Mouse (Mus musculus): ENCODE data around the gene Rabggta. TPM values are rescaled to one million over a fixed set of nuclear protein-coding genes. Genes with fewer than 3 reads are reported as not detected.
"Not testable (repeated sequence)": the region's sequence is repeated elsewhere in the genome, so short reads cannot be mapped to it uniquely, and the experiment has no call there.

The Rabggta gene
- polyA plus RNA-seq, 1 experiment from 2014 or later: 65.1 TPM

GRCm38 (mm10) chr14:55760156-55760555 is 38.1 kb upstream of the Rabggta start:
- ATAC-seq; H3K4me3 ChIP-seq (ENCODE audit: low read depth, low read length); H3K27ac ChIP-seq (ENCODE audit: low read length); H3K9me3 ChIP-seq (replicated peaks; ENCODE audit: control insufficient read depth, low read length, poor library complexity, severe bottlenecking); H3K9ac ChIP-seq (ENCODE audit: low read depth, low read length); H3K4me1 ChIP-seq (ENCODE audit: control insufficient read depth, insufficient read depth, low read length); H3K36me3 ChIP-seq (ENCODE audit: control insufficient read depth, insufficient read depth, low read length): not testable (repeated sequence)
- 0% methylated on average over 6 of the region's 6 CpGs for WGBS
- H3K4me2 ChIP-seq (ENCODE audit: low read length): peak overlapping the region; percentile 29
- H3K27me3 ChIP-seq (ENCODE audit: control insufficient read depth, insufficient read depth, low read depth, low read length): peaks cover 21% of the 10 kb centered on the region

- Histone ChIP-seq H3K27me3 (ENCODE audit: control insufficient read depth, insufficient read depth, low read depth, low read length) (peaks cover 13% of the 10 kb centered on the region), H3K9me3 (replicated peaks; ENCODE audit: control insufficient read depth, low read length, poor library complexity, severe bottlenecking) (no peaks in the 10 kb centered on the region), H3K9ac (ENCODE audit: low read depth, low read length) (no peak within 1 kb of the TSS), H3K36me3 (ENCODE audit: control insufficient read depth, insufficient read depth, low read length) (peaks cover 24% of the 10 kb centered on the region), H3K4me3 (ENCODE audit: low read depth, low read length) (no peak within 1 kb of the TSS), H3K4me2 (ENCODE audit: low read length) (peak within 1 kb of the TSS; percentile 29), H3K27ac (ENCODE audit: low read length) (no peak within 1 kb of the TSS; the same call in 1 of the 2 replicates), H3K4me1 (ENCODE audit: control insufficient read depth, insufficient read depth, low read length) (peaks cover 7% of the 10 kb centered on the region)
- 17% methylated on average over 8 of the region's 8 CpGs for WGBS
- no peak for ATAC-seq
Measured at GRCm38 (mm10) chr14:55758363-55758784, 36.3 kb upstream of the Rabggta start, which contains the start of gene Cideb. Gene Cideb (minus strand): TSS chr14:55758458.

GRCm38 (mm10) chr14:55757566-55757965 is 35.5 kb upstream of the Rabggta start:
- WGBS: 91% methylated on average over 6 of the region's 6 CpGs
- H3K27ac ChIP-seq (ENCODE audit: low read length): no peak overlapping the region

GRCm38 (mm10) chr14:55747051-55747847 is 25.2 kb upstream of the Rabggta start:
- Histone ChIP-seq H3K4me1 (ENCODE audit: control insufficient read depth, insufficient read depth, low read length) (peaks cover 32% of the 10 kb centered on the region), H3K4me2 (ENCODE audit: low read length) (peak overlapping the region; percentile 75; the same call in 1 of the 2 replicates), H3K9ac (ENCODE audit: low read depth, low read length) (no peak overlapping the region), H3K4me3 (ENCODE audit: low read depth, low read length) (no peak overlapping the region), H3K36me3 (ENCODE audit: control insufficient read depth, insufficient read depth, low read length) (peaks cover 13% of the 10 kb centered on the region), H3K9me3 (replicated peaks; ENCODE audit: control insufficient read depth, low read length, poor library complexity, severe bottlenecking) (no peaks in the 10 kb centered on the region), H3K27me3 (ENCODE audit: control insufficient read depth, insufficient read depth, low read depth, low read length) (no peaks in the 10 kb centered on the region), H3K27ac (ENCODE audit: low read length) (no peak overlapping the region)
- no peak for ATAC-seq
- 93% methylated on average over 10 of the region's 10 CpGs for WGBS

More at GRCm38 (mm10) chr14:55757566-55757965, 35.5 kb upstream of the Rabggta start:
- ATAC-seq: no peak
- Histone ChIP-seq H3K27me3 (ENCODE audit: control insufficient read depth, insufficient read depth, low read depth, low read length) (peaks cover 8% of the 10 kb centered on the region), H3K4me3 (ENCODE audit: low read depth, low read length) (no peak overlapping the region), H3K36me3 (ENCODE audit: control insufficient read depth, insufficient read depth, low read length) (peaks cover 32% of the 10 kb centered on the region), H3K9ac (ENCODE audit: low read depth, low read length) (no peak overlapping the region), H3K4me1 (ENCODE audit: control insufficient read depth, insufficient read depth, low read length) (peaks cover 7% of the 10 kb centered on the region), H3K4me2 (ENCODE audit: low read length) (no peak overlapping the region), H3K9me3 (replicated peaks; ENCODE audit: control insufficient read depth, low read length, poor library complexity, severe bottlenecking) (no peaks in the 10 kb centered on the region)

- ATAC-seq: peak; percentile 10; the same call in 1 of the 2 replicates
- no peak overlapping the region for H3K27ac ChIP-seq (ENCODE audit: low read length)
- H3K27me3 ChIP-seq (ENCODE audit: control insufficient read depth, insufficient read depth, low read depth, low read length): no peaks in the 10 kb centered on the region
- peaks cover 32% of the 10 kb centered on the region for H3K4me1 ChIP-seq (ENCODE audit: control insufficient read depth, insufficient read depth, low read length)
- H3K9me3 ChIP-seq (replicated peaks; ENCODE audit: control insufficient read depth, low read length, poor library complexity, severe bottlenecking): no peaks in the 10 kb centered on the region
- under 1% methylated on average over 31 of the region's 31 CpGs for WGBS
- H3K4me2 ChIP-seq (ENCODE audit: low read length): peak overlapping the region; percentile 75
- H3K4me3 ChIP-seq (ENCODE audit: low read depth, low read length): peak overlapping the region; percentile 78
- H3K9ac ChIP-seq (ENCODE audit: low read depth, low read length): peak overlapping the region; percentile 77
- H3K36me3 ChIP-seq (ENCODE audit: control insufficient read depth, insufficient read depth, low read length): peaks cover 7% of the 10 kb centered on the region
Measured at GRCm38 (mm10) chr14:55745861-55746237, 23.8 kb upstream of the Rabggta start.

GRCm38 (mm10) chr14:55745180-55745860 is 23.3 kb upstream of the Rabggta start, which contains the start of the genes Dhrs1 and Nop9:
Gene Dhrs1 (minus strand): TSS chr14:55745690.
Gene Nop9 (plus strand): TSS chr14:55745693.
- peaks cover 32% of the 10 kb centered on the region for H3K4me1 ChIP-seq (ENCODE audit: control insufficient read depth, insufficient read depth, low read length)
- peak within 1 kb of the TSS; percentile 75 for H3K4me2 ChIP-seq (ENCODE audit: low read length)
- peak within 1 kb of the TSS; percentile 77 for H3K9ac ChIP-seq (ENCODE audit: low read depth, low read length)
- H3K27ac ChIP-seq (ENCODE audit: low read length): no peak within 1 kb of the TSS
- no peaks in the 10 kb centered on the region for H3K9me3 ChIP-seq (replicated peaks; ENCODE audit: control insufficient read depth, low read length, poor library complexity, severe bottlenecking)
- 2% methylated on average over 47 of the region's 48 CpGs for WGBS
- peak; percentile 82 for ATAC-seq
- peaks cover 6% of the 10 kb centered on the region for H3K36me3 ChIP-seq (ENCODE audit: control insufficient read depth, insufficient read depth, low read length)
- H3K4me3 ChIP-seq (ENCODE audit: low read depth, low read length): peak within 1 kb of the TSS; percentile 78
- H3K27me3 ChIP-seq (ENCODE audit: control insufficient read depth, insufficient read depth, low read depth, low read length): no peaks in the 10 kb centered on the region

GRCm38 (mm10) chr14:55743711-55744110 is 21.6 kb upstream of the Rabggta start:
- peak; percentile 66 for ATAC-seq
- 0 out of 2 replicates have a peak overlapping the region, but pooled peaks have one; percentile 25 for H3K9ac ChIP-seq (ENCODE audit: low read depth, low read length)
- H3K4me2 ChIP-seq (ENCODE audit: low read length): peak overlapping the region; percentile 75
- H3K4me3 ChIP-seq (ENCODE audit: low read depth, low read length): no peak overlapping the region
- no peaks in the 10 kb centered on the region for H3K27me3 ChIP-seq (ENCODE audit: control insufficient read depth, insufficient read depth, low read depth, low read length)
- 22% methylated on average over 10 of the region's 10 CpGs for WGBS
- H3K4me1 ChIP-seq (ENCODE audit: control insufficient read depth, insufficient read depth, low read length): peaks cover 32% of the 10 kb centered on the region
- peaks cover 8% of the 10 kb centered on the region; the same call in 1 of the 2 replicates for H3K36me3 ChIP-seq (ENCODE audit: control insufficient read depth, insufficient read depth, low read length)
- no peaks in the 10 kb centered on the region for H3K9me3 ChIP-seq (replicated peaks; ENCODE audit: control insufficient read depth, low read length, poor library complexity, severe bottlenecking)
- H3K27ac ChIP-seq (ENCODE audit: low read length): no peak overlapping the region

- H3K9ac ChIP-seq (ENCODE audit: low read depth, low read length): no peak overlapping the region
- H3K27me3 ChIP-seq (ENCODE audit: control insufficient read depth, insufficient read depth, low read depth, low read length): no peaks in the 10 kb centered on the region
- 88% methylated on average over 9 of the region's 9 CpGs for WGBS
- H3K4me1 ChIP-seq (ENCODE audit: control insufficient read depth, insufficient read depth, low read length): no peaks in the 10 kb centered on the region
- H3K4me2 ChIP-seq (ENCODE audit: low read length): no peak overlapping the region
- no peak for ATAC-seq
- no peak overlapping the region for H3K4me3 ChIP-seq (ENCODE audit: low read depth, low read length)
- H3K36me3 ChIP-seq (ENCODE audit: control insufficient read depth, insufficient read depth, low read length): peaks cover 15% of the 10 kb centered on the region; the same call in 1 of the 2 replicates
- H3K27ac ChIP-seq (ENCODE audit: low read length): no peak overlapping the region
- no peaks in the 10 kb centered on the region for H3K9me3 ChIP-seq (replicated peaks; ENCODE audit: control insufficient read depth, low read length, poor library complexity, severe bottlenecking)
Measured at GRCm38 (mm10) chr14:55737086-55737687, 15.1 kb upstream of the Rabggta start.
